Mouse (Mus musculus) kidney, adult 2 months (tissue): ENCODE data around the gene Pspn.

Experiments used
- CTCF ChIP-seq: fragments of 200-500 bp; conservative IDR thresholded peaks from 2 replicates; pipeline ENCODE4 v1.5.1; 2011; ENCODE audit warnings: low read depth, mild to moderate bottlenecking, control low read depth, low read length, moderate library complexity, mixed read lengths; ENCODE audit not compliant: insufficient read depth, insufficient read length
- POLR2A ChIP-seq: fragments of 200-500 bp; IDR thresholded peaks from one replicate; pipeline ENCODE4 v1.6.1; 2011; ENCODE audit warnings: low read depth, low read length, control low read depth

DNA sequence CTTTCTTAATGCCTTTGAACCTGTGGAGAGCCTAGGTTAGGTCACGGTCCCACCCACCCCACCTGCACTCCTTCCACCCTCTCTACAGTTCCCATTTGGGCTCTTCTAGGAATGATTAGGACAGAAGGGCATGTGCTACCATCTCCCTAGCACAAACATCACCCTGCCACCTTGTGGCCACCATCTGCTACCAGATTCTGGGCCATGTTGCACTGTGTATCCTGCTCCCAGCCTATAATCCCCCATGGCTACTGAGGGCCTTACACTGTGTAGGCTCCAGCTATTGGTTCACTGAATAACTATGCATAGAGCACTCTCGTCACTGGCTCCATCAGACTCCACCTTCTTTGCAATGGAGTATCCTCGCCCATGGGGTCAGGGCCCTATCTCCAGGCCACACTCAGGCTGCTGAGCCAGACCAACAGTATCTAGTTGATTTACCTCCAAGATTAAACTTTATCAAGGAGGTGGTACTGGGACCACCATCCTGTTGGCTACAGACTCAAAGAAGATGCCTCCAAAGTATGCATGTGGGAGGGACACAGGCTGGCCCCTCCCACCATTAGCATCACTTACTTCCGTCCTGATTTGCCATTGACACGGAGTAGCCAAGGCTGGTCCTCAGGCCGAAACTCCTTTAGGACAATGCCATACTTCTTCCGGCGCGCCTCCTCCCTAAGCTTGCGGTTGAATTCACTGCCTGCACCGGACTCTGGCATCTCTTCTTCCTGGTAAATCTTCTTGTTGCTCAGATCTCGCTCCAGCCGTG lies 7.5 kb upstream of the Pspn start:
- TF ChIP-seq CTCF (peak; percentile 44; the same call in 1 of the 2 replicates), POLR2A (no peak)
